Mouse (Mus musculus): ENCODE data around the gene Ttc41. TPM values are rescaled to one million over a fixed set of nuclear protein-coding genes. Genes with fewer than 3 reads are reported as not detected.
A peak's percentile ranks its signal among the peaks of the same experiment; 100 is the strongest.

The Ttc41 gene
- polyA plus RNA-seq, 1 experiment from 2014 or later: 1.5 TPM

- 93% methylated on average over 5 of the region's 5 CpGs for WGBS
- Histone ChIP-seq H3K4me2 (replicated peaks; ENCODE audit: low read depth, low read length) (no peak overlapping the region), H3K27me3 (ENCODE audit: insufficient read depth, low read length) (no peaks in the 10 kb centered on the region), H3K36me3 (ENCODE audit: insufficient read depth, low read length) (no peaks in the 10 kb centered on the region), H3K9ac (replicated peaks; ENCODE audit: low read length) (no peak overlapping the region), H3K9me3 (ENCODE audit: low read length) (no peaks in the 10 kb centered on the region), H3K4me3 (ENCODE audit: low read length) (no peak overlapping the region), H3K27ac (ENCODE audit: low read length) (no peak overlapping the region), H3K4me1 (ENCODE audit: insufficient read depth, low read length) (peaks cover 25% of the 10 kb centered on the region)
- no peak for ATAC-seq (ENCODE audit: low FRiP score, low TSS enrichment)
Measured at GRCm38 (mm10) chr10:86810612-86811011, 105.0 kb downstream of the Ttc41 start.

GRCm38 (mm10) chr10:86814292-86815131 is 108.9 kb downstream of the Ttc41 start:
- H3K4me1 ChIP-seq (ENCODE audit: insufficient read depth, low read length): peaks cover 20% of the 10 kb centered on the region
- peak overlapping the region; percentile 18; the same call in 1 of the 2 replicates for H3K4me2 ChIP-seq (replicated peaks; ENCODE audit: low read depth, low read length)
- no peaks in the 10 kb centered on the region for H3K9me3 ChIP-seq (ENCODE audit: low read length)
- H3K9ac ChIP-seq (replicated peaks; ENCODE audit: low read length): peak overlapping the region; percentile 40; the same call in 1 of the 2 replicates
- no peaks in the 10 kb centered on the region for H3K36me3 ChIP-seq (ENCODE audit: insufficient read depth, low read length)
- 42% methylated on average over 19 of the region's 19 CpGs for WGBS
- peak; percentile 74 for ATAC-seq (ENCODE audit: low FRiP score, low TSS enrichment)
- H3K27ac ChIP-seq (ENCODE audit: low read length): peak overlapping the region; percentile 90
- no peaks in the 10 kb centered on the region for H3K27me3 ChIP-seq (ENCODE audit: insufficient read depth, low read length)
- H3K4me3 ChIP-seq (ENCODE audit: low read length): no peak overlapping the region

- Histone ChIP-seq H3K27ac (ENCODE audit: low read length) (peak overlapping the region; percentile 90), H3K4me2 (replicated peaks; ENCODE audit: low read depth, low read length) (no peak overlapping the region), H3K36me3 (ENCODE audit: insufficient read depth, low read length) (no peaks in the 10 kb centered on the region), H3K9me3 (ENCODE audit: low read length) (no peaks in the 10 kb centered on the region), H3K4me3 (ENCODE audit: low read length) (no peak overlapping the region), H3K9ac (replicated peaks; ENCODE audit: low read length) (no peak overlapping the region), H3K27me3 (ENCODE audit: insufficient read depth, low read length) (no peaks in the 10 kb centered on the region), H3K4me1 (ENCODE audit: insufficient read depth, low read length) (peaks cover 22% of the 10 kb centered on the region)
- 72% methylated on average over 7 of the region's 7 CpGs for WGBS
- 0 out of 2 replicates have a peak, but pooled peaks have one; percentile 3 for ATAC-seq (ENCODE audit: low FRiP score, low TSS enrichment)
Measured at GRCm38 (mm10) chr10:86815133-86815532, 109.5 kb downstream of the Ttc41 start.

- Histone ChIP-seq H3K4me2 (replicated peaks; ENCODE audit: low read depth, low read length) (no peak overlapping the region), H3K4me1 (ENCODE audit: insufficient read depth, low read length) (peaks cover 8% of the 10 kb centered on the region; the same call in 1 of the 2 replicates), H3K9me3 (ENCODE audit: low read length) (no peaks in the 10 kb centered on the region), H3K4me3 (ENCODE audit: low read length) (no peak overlapping the region), H3K9ac (replicated peaks; ENCODE audit: low read length) (no peak overlapping the region), H3K27me3 (ENCODE audit: insufficient read depth, low read length) (peaks cover 4% of the 10 kb centered on the region; the same call in 1 of the 2 replicates), H3K36me3 (ENCODE audit: insufficient read depth, low read length) (peaks cover 6% of the 10 kb centered on the region; the same call in 1 of the 2 replicates), H3K27ac (ENCODE audit: low read length) (no peak overlapping the region)
- ATAC-seq (ENCODE audit: low FRiP score, low TSS enrichment): no peak
- 47% methylated on average over 8 of the region's 8 CpGs for WGBS
Measured at GRCm38 (mm10) chr10:86819649-86820165, 114.1 kb downstream of the Ttc41 start.

- H3K4me3 ChIP-seq (ENCODE audit: low read length): no peak overlapping the region
- H3K36me3 ChIP-seq (ENCODE audit: insufficient read depth, low read length): peaks cover 6% of the 10 kb centered on the region; the same call in 1 of the 2 replicates
- peaks cover 9% of the 10 kb centered on the region for H3K4me1 ChIP-seq (ENCODE audit: insufficient read depth, low read length)
- no peak for ATAC-seq (ENCODE audit: low FRiP score, low TSS enrichment)
- peaks cover 4% of the 10 kb centered on the region; the same call in 1 of the 2 replicates for H3K27me3 ChIP-seq (ENCODE audit: insufficient read depth, low read length)
- no peak overlapping the region for H3K9ac ChIP-seq (replicated peaks; ENCODE audit: low read length)
- H3K9me3 ChIP-seq (ENCODE audit: low read length): no peaks in the 10 kb centered on the region
- H3K27ac ChIP-seq (ENCODE audit: low read length): no peak overlapping the region
- no peak overlapping the region for H3K4me2 ChIP-seq (replicated peaks; ENCODE audit: low read depth, low read length)
- WGBS: 92% methylated on average over 7 of the region's 7 CpGs
Measured at GRCm38 (mm10) chr10:86821014-86821413, 115.4 kb downstream of the Ttc41 start.

DNA sequence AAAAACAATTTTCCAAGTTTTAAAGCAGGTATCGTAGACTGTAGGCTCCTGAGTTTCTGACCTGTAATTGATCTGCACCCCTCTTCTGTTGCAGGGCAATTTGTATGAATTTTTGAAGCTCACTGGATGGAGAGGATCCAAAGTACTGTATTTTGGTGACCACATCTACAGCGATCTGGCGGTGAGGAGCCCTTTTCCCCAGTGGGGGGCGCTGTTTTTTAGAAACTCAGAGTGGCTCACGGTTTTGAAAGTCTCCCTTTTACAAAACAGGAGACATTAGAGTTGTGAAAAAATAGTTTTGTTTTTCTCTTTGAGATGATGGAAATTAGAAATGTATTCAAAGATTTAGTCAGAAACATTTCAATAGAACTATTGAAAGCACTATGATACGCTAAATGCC is 118.5 kb downstream of the Ttc41 start:
- 81% methylated on average over 6 of the region's 6 CpGs for WGBS
- Histone ChIP-seq H3K9ac (replicated peaks; ENCODE audit: low read length) (no peak overlapping the region), H3K27me3 (ENCODE audit: insufficient read depth, low read length) (peaks cover 4% of the 10 kb centered on the region; the same call in 1 of the 2 replicates), H3K36me3 (ENCODE audit: insufficient read depth, low read length) (peaks cover 10% of the 10 kb centered on the region; the same call in 1 of the 2 replicates), H3K9me3 (ENCODE audit: low read length) (no peaks in the 10 kb centered on the region), H3K4me3 (ENCODE audit: low read length) (no peak overlapping the region), H3K4me2 (replicated peaks; ENCODE audit: low read depth, low read length) (no peak overlapping the region), H3K27ac (ENCODE audit: low read length) (no peak overlapping the region), H3K4me1 (ENCODE audit: insufficient read depth, low read length) (peaks cover 12% of the 10 kb centered on the region)
- ATAC-seq (ENCODE audit: low FRiP score, low TSS enrichment): no peak

- Histone ChIP-seq H3K4me3 (ENCODE audit: low read length) (no peak overlapping the region), H3K4me1 (ENCODE audit: insufficient read depth, low read length) (peaks cover 9% of the 10 kb centered on the region), H3K27me3 (ENCODE audit: insufficient read depth, low read length) (peaks cover 4% of the 10 kb centered on the region; the same call in 1 of the 2 replicates), H3K4me2 (replicated peaks; ENCODE audit: low read depth, low read length) (no peak overlapping the region), H3K36me3 (ENCODE audit: insufficient read depth, low read length) (peaks cover 16% of the 10 kb centered on the region; the same call in 1 of the 2 replicates), H3K9me3 (ENCODE audit: low read length) (peaks cover 5% of the 10 kb centered on the region; the same call in 1 of the 2 replicates), H3K27ac (ENCODE audit: low read length) (no peak overlapping the region), H3K9ac (replicated peaks; ENCODE audit: low read length) (no peak overlapping the region)
- peak; percentile 84 for ATAC-seq (ENCODE audit: low FRiP score, low TSS enrichment)
- 37% methylated on average over 14 of the region's 14 CpGs for WGBS
Measured at GRCm38 (mm10) chr10:86824871-86825270, 119.3 kb downstream of the Ttc41 start.

GRCm38 (mm10) chr10:86825871-86826522 is 120.4 kb downstream of the Ttc41 start:
- Histone ChIP-seq H3K4me3 (ENCODE audit: low read length) (no peak overlapping the region), H3K9me3 (ENCODE audit: low read length) (peaks cover 5% of the 10 kb centered on the region; the same call in 1 of the 2 replicates), H3K4me1 (ENCODE audit: insufficient read depth, low read length) (peaks cover 9% of the 10 kb centered on the region), H3K9ac (replicated peaks; ENCODE audit: low read length) (no peak overlapping the region), H3K27ac (ENCODE audit: low read length) (no peak overlapping the region), H3K4me2 (replicated peaks; ENCODE audit: low read depth, low read length) (no peak overlapping the region), H3K27me3 (ENCODE audit: insufficient read depth, low read length) (peaks cover 1% of the 10 kb centered on the region; the same call in 1 of the 2 replicates), H3K36me3 (ENCODE audit: insufficient read depth, low read length) (peaks cover 12% of the 10 kb centered on the region; the same call in 1 of the 2 replicates)
- 85% methylated on average over 10 of the region's 10 CpGs for WGBS
- peak; percentile 74 for ATAC-seq (ENCODE audit: low FRiP score, low TSS enrichment)
